Mouse (Mus musculus) MEL (cell line): ENCODE results near the gene Krt73. TPM values are rescaled to one million over a fixed set of nuclear protein-coding genes. Genes with fewer than 3 reads are reported as not detected.

Experiments used
- DNase-seq: peaks from one replicate; pipeline ENCODE4 v3.0.0; 2011; ENCODE audit warnings: low read depth, low spot score
- H3K27ac ChIP-seq: 2 replicates; pipeline ENCODE4 v1.5.1; 2012; ENCODE audit warnings: low read depth, mild to moderate bottlenecking, control low read depth, low read length, moderate library complexity; ENCODE audit not compliant: control insufficient read depth
- H3K27me3 ChIP-seq, 2 experiments: fragments of 150-350 bp in 1 of 2; sonication (generic) in 1 of 2; 2 replicates each; pipeline ENCODE4 v1.6.1; 2012; ENCODE audit warnings: low read length in 2 of 2, mild to moderate bottlenecking in 2 of 2, improper control_type of control experiment in 1 of 2, moderate library complexity in 1 of 2; ENCODE audit not compliant: insufficient read depth in 2 of 2, control insufficient read depth in 1 of 2
- H3K36me3 ChIP-seq, 2 experiments: 2 replicates each; pipeline ENCODE4 v1.6.1; 2012 to 2014; ENCODE audit warnings: low read length in 2 of 2, improper control_type of control experiment in 1 of 2, inconsistent platforms in 1 of 2, mild to moderate bottlenecking in 1 of 2; ENCODE audit not compliant: insufficient read depth in 2 of 2, control insufficient read depth in 1 of 2
- H3K4me1 ChIP-seq, 2 experiments: fragments of 150-350 bp in 1 of 2; sonication (generic) in 1 of 2; 2 replicates each; pipeline ENCODE4 v1.6.1; 2012; ENCODE audit warnings: low read length in 2 of 2, improper control_type of control experiment in 1 of 2, mild to moderate bottlenecking in 1 of 2; ENCODE audit not compliant: insufficient read depth in 2 of 2, control insufficient read depth in 1 of 2
- H3K4me3 ChIP-seq, 2 experiments: fragments of 150-350 bp in 1 of 2; sonication (generic) in 1 of 2; 2 replicates each; pipeline ENCODE4 v1.5.1; 2012; ENCODE audit warnings: low read depth in 2 of 2, low read length in 2 of 2, mild to moderate bottlenecking in 2 of 2, moderate library complexity in 2 of 2, control low read depth in 1 of 2, improper control_type of control experiment in 1 of 2; ENCODE audit not compliant: control insufficient read depth in 1 of 2, insufficient read depth in 1 of 2
- H3K79me2 ChIP-seq: 2 replicates; pipeline ENCODE4 v1.6.1; 2012; ENCODE audit warnings: mild to moderate bottlenecking, low read length, moderate library complexity; ENCODE audit not compliant: control insufficient read depth, poor library complexity, insufficient read depth
- H3K9ac ChIP-seq: 2 replicates; pipeline ENCODE4 v1.6.1; 2012; ENCODE audit warnings: low read depth, mild to moderate bottlenecking, control low read depth, low read length, moderate library complexity; ENCODE audit not compliant: control insufficient read depth, poor library complexity, severe bottlenecking
- H3K9me3 ChIP-seq: fragments of 150-350 bp; sonication (generic); replicated peaks from 2 replicates; pipeline ENCODE4 v1.6.1; 2012; ENCODE audit warnings: mild to moderate bottlenecking, low read length, improper control_type of control experiment, moderate library complexity; ENCODE audit not compliant: insufficient read depth
- CHD1 ChIP-seq: IDR thresholded peaks from 2 replicates; pipeline ENCODE4 v1.6.1; 2012; ENCODE audit warnings: low read depth, mild to moderate bottlenecking, inconsistent platforms, low read length, improper control_type of control experiment
- CTCF ChIP-seq, 3 experiments: IDR thresholded peaks in 2 of 3; conservative IDR thresholded peaks in 1 of 3; 2 replicates each; pipeline ENCODE4 v1.5.1; 2011 to 2012; ENCODE audit warnings: low read length in 3 of 3, low read depth in 2 of 3, mild to moderate bottlenecking in 2 of 3, improper control_type of control experiment in 1 of 3, inconsistent platforms in 1 of 3, mixed read lengths in 1 of 3, moderate library complexity in 1 of 3; ENCODE audit not compliant: control insufficient read depth in 1 of 3, insufficient read depth in 1 of 3, poor library complexity in 1 of 3, severe bottlenecking in 1 of 3
- E2F4 ChIP-seq: IDR thresholded peaks from 2 replicates; pipeline ENCODE4 v1.6.1; 2011; ENCODE audit warnings: low read depth, low read length, improper control_type of control experiment, borderline replicate concordance
- ELF1 ChIP-seq: IDR thresholded peaks from 2 replicates; pipeline ENCODE4 v1.6.1; 2014; ENCODE audit warnings: low read depth, mild to moderate bottlenecking, inconsistent platforms, low read length, improper control_type of control experiment, moderate library complexity
- GABPA ChIP-seq: IDR thresholded peaks from 2 replicates; pipeline ENCODE4 v1.6.1; 2012; ENCODE audit warnings: low read depth, mild to moderate bottlenecking, inconsistent platforms, low read length, improper control_type of control experiment, moderate library complexity
- GATA1 ChIP-seq: IDR thresholded peaks from 2 replicates; pipeline ENCODE4 v1.6.1; 2011; ENCODE audit warnings: low read depth, low read length, improper control_type of control experiment
- HCFC1 ChIP-seq: IDR thresholded peaks from 2 replicates; pipeline ENCODE4 v1.6.1; 2012; ENCODE audit warnings: low read depth, mild to moderate bottlenecking, inconsistent platforms, low read length, improper control_type of control experiment, moderate library complexity
- JUND ChIP-seq: IDR thresholded peaks from 2 replicates; pipeline ENCODE4 v1.6.1; 2011; ENCODE audit warnings: low read depth, mild to moderate bottlenecking, improper control_type of control experiment, low read length
- MAFK ChIP-seq: IDR thresholded peaks from 2 replicates; pipeline ENCODE4 v1.6.1; 2011; ENCODE audit warnings: low read depth, mild to moderate bottlenecking, low read length, improper control_type of control experiment, borderline replicate concordance
- MAX ChIP-seq: IDR thresholded peaks from 2 replicates; pipeline ENCODE4 v1.6.1; 2011; ENCODE audit warnings: low read length, improper control_type of control experiment
- MEF2A ChIP-seq: IDR thresholded peaks from 2 replicates; pipeline ENCODE4 v1.6.1; 2014; ENCODE audit warnings: low read depth, mild to moderate bottlenecking, inconsistent platforms, low read length, improper control_type of control experiment; ENCODE audit not compliant: poor library complexity, insufficient replicate concordance, severe bottlenecking; ENCODE audit errors: extremely low read depth
- MXI1 ChIP-seq: IDR thresholded peaks from 2 replicates; pipeline ENCODE4 v1.6.1; 2011; ENCODE audit warnings: mild to moderate bottlenecking, low read depth, low read length, improper control_type of control experiment
- NELFE ChIP-seq: IDR thresholded peaks from 2 replicates; pipeline ENCODE4 v1.6.1; 2011; ENCODE audit warnings: low read depth, low read length, improper control_type of control experiment
- POLR2A ChIP-seq, 2 experiments: IDR thresholded peaks; 2 replicates each; pipeline ENCODE4 v1.6.1; 2011 to 2012; ENCODE audit warnings: low read length in 2 of 2, mild to moderate bottlenecking in 2 of 2, control low read depth in 1 of 2, improper control_type of control experiment in 1 of 2, low read depth in 1 of 2, moderate library complexity in 1 of 2; ENCODE audit not compliant: control insufficient read depth in 1 of 2, insufficient read depth in 1 of 2, poor library complexity in 1 of 2
- RAD21 ChIP-seq: IDR thresholded peaks from 2 replicates; pipeline ENCODE4 v1.6.1; 2011; ENCODE audit warnings: mild to moderate bottlenecking, low read depth, low read length, improper control_type of control experiment
- SIN3A ChIP-seq: IDR thresholded peaks from 2 replicates; pipeline ENCODE4 v1.6.1; 2012; ENCODE audit warnings: low read length, improper control_type of control experiment, inconsistent platforms
- TAL1 ChIP-seq: IDR thresholded peaks from 2 replicates; pipeline ENCODE4 v1.6.1; 2012; ENCODE audit warnings: mild to moderate bottlenecking, inconsistent platforms, low read length, moderate library complexity, mixed read lengths
- TBP ChIP-seq: IDR thresholded peaks from 2 replicates; pipeline ENCODE4 v1.8.0; 2011; ENCODE audit warnings: low read depth, low read length, improper control_type of control experiment
- TCF12 ChIP-seq: IDR thresholded peaks from 2 replicates; pipeline ENCODE4 v1.6.1; 2014; ENCODE audit warnings: low read depth, mild to moderate bottlenecking, inconsistent platforms, low read length, improper control_type of control experiment, moderate library complexity
- USF2 ChIP-seq, 2 experiments: IDR thresholded peaks; 2 replicates each; pipeline ENCODE4 v1.6.1; 2011 to 2012; ENCODE audit warnings: improper control_type of control experiment in 2 of 2, low read length in 2 of 2, borderline replicate concordance in 1 of 2, inconsistent platforms in 1 of 2, low read depth in 1 of 2, mild to moderate bottlenecking in 1 of 2; ENCODE audit not compliant: insufficient read depth in 1 of 2
- polyA plus RNA-seq, 2 experiments: library from polyadenylated mRNA; stranded (reverse) in 1 of 2; unstranded in 1 of 2; fragments of >175 nt in 1 of 2; fragments of >200 nt in 1 of 2; gene quantifications; 2 replicates each; pipeline versions ENCODE4 v1.2.1 to v1.2.4; 2012; ENCODE audit warnings: low replicate concordance in 2 of 2, low read depth in 1 of 2; ENCODE audit not compliant: insufficient read length in 2 of 2, insufficient read depth in 1 of 2, missing spikeins in 1 of 2
- total RNA-seq: library from RNA; depleted of rRNA; stranded (reverse); fragments of 300-350 nt; gene quantifications from 2 replicates; pipeline ENCODE4 v1.2.3, GENCODE M21; 2012; rRNA removed

Gene Krt73
- total RNA-seq (not detected in 2 replicates), polyA plus RNA-seq (not detected)

GRCm38 (mm10) chr15:101802296-101802835 lies at the start of gene Krt73:
Gene Krt73, minus strand, starts transcription at chr15:101802346.
- no peak for DNase-seq
- Histone ChIP-seq H3K27ac (no peak within 1 kb of the TSS), H3K79me2 (no peaks in the 10 kb centered on the region), H3K36me3 (no peaks in the 10 kb centered on the region), H3K4me1 (no peaks in the 10 kb centered on the region), H3K9ac (no peak within 1 kb of the TSS), H3K9me3 (no peaks in the 10 kb centered on the region), H3K4me3 (no peak within 1 kb of the TSS), H3K27me3 (peaks cover 0 to 2% of the 10 kb centered on the region in 2 experiments; a peak in 1 of 4 replicates)
- TF ChIP-seq GATA1: no peak
- no peak for TF ChIP-seq RAD21
- TF ChIP-seq TCF12: no peak
- TF ChIP-seq CTCF (IDR thresholded peaks at IDR 0.05 in 2 of 3, conservative IDR thresholded peaks at IDR 0.05 in 1 of 3; ENCODE audit: control insufficient read depth in 1 of 3, insufficient read depth in 1 of 3, low read depth in 2 of 3, low read length in 3 of 3, poor library complexity in 1 of 3, severe bottlenecking in 1 of 3): no peak
- no peak for TF ChIP-seq MAX
- TF ChIP-seq JUND: no peak

GRCm38 (mm10) chr15:101850694-101851093 lies 48.5 kb upstream of the Krt73 start, which contains the start of gene Krt1:
Gene Krt1, minus strand, starts transcription at chr15:101850794.
- no peaks in the 10 kb centered on the region for H3K36me3 ChIP-seq
- H3K9ac ChIP-seq: no peak within 1 kb of the TSS
- H3K27ac ChIP-seq: no peak within 1 kb of the TSS
- no peak within 1 kb of the TSS for H3K4me3 ChIP-seq
- H3K9me3 ChIP-seq: no peaks in the 10 kb centered on the region
- TF ChIP-seq GABPA: no peak
- no peak for TF ChIP-seq CHD1
- no peak for TF ChIP-seq MAFK
- TF ChIP-seq GATA1: no peak
- no peak for TF ChIP-seq MEF2A
- TF ChIP-seq NELFE: no peak
- no peak for TF ChIP-seq HCFC1
- TF ChIP-seq USF2 (IDR thresholded peaks at IDR 0.05; ENCODE audit: borderline replicate concordance in 1 of 2, insufficient read depth in 1 of 2, low read depth in 1 of 2, low read length in 2 of 2): no peak
- no peak for TF ChIP-seq ELF1
- TF ChIP-seq TAL1: no peak
- TF ChIP-seq RAD21: no peak
- TF ChIP-seq E2F4: no peak
- TF ChIP-seq MAX: no peak
- TF ChIP-seq TBP: no peak
- TF ChIP-seq MXI1: no peak
- TF ChIP-seq POLR2A (IDR thresholded peaks at IDR 0.05; ENCODE audit: control insufficient read depth in 1 of 2, insufficient read depth in 1 of 2, low read depth in 1 of 2, low read length in 2 of 2, poor library complexity in 1 of 2): no peak
- no peak for TF ChIP-seq SIN3A
- no peak for TF ChIP-seq CTCF (IDR thresholded peaks at IDR 0.05 in 2 of 3, conservative IDR thresholded peaks at IDR 0.05 in 1 of 3; ENCODE audit: control insufficient read depth in 1 of 3, insufficient read depth in 1 of 3, low read depth in 2 of 3, low read length in 3 of 3, poor library complexity in 1 of 3, severe bottlenecking in 1 of 3)
- H3K79me2 ChIP-seq: no peaks in the 10 kb centered on the region
- H3K27me3 ChIP-seq: peaks cover 0 to 4% of the 10 kb centered on the region in 2 experiments; a peak in 2 of 4 replicates
- H3K4me1 ChIP-seq: no peaks in the 10 kb centered on the region
- DNase-seq: no peak
